Mouse (Mus musculus) urinary bladder, postnatal 4 days (tissue): ENCODE data around the gene Rtn4rl2.
"Not testable (repeated sequence)": the region's sequence is repeated elsewhere in the genome, so short reads cannot be mapped to it uniquely, and the experiment has no call there.

ENCODE experiments used
- DNase-seq, 2 experiments: peaks; one replicate each; pipeline ENCODE4 v3.0.0; 2021 to 2022; ENCODE audit warnings: low spot score in 2 of 2

Rtn4rl2 gene

DNA sequence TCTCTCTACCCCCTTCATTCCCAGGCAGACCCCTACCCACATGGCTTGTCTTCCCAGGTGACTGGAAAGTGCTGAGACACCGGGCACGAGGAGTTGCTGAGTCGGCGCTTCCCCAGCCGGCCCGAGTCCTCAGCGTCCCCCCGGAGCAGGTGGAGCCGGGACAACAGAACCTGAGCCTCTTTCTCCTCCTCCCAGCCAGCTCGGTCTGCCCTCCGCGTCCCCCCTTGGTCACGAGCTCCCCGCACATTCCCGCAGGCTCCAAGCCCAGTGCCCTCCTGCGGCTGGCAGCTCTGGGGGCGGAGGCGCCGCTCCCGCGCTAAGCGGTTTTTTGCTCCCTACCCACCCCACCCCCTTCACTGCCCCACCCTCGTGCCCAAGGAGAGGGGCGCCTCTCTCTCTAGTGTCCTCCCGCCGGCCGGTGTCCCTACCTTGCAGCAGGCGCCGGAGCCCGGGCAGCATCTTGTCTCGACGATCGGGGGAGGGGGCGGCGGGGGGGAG is at the start of gene Rtn4rl2:
Rtn4rl2 (minus strand) TSS at position 477 of the 498 bp plus-strand sequence.
- DNase-seq, result no peak

DNA sequence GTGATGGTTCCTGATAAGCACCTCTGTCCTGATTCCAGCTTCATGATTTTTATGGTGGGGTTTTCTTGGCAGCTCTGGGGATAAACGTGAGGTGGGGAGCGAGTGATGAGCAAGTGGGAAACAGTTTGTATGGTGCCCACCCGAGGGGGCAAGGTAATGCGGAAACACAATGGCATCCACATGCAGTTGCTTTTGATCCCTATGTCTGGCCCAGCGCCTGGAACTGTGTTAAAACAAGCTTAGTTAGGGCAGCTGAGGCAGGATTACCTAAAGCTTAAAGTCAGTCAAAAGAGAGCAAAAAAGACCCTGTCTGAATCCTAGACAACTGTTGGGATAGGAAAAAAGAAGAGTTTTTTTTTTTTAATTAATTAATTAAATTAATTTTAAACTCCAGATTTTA is 48.6 kb upstream of the Rtn4rl2 start:
- no peak for DNase-seq

DNA sequence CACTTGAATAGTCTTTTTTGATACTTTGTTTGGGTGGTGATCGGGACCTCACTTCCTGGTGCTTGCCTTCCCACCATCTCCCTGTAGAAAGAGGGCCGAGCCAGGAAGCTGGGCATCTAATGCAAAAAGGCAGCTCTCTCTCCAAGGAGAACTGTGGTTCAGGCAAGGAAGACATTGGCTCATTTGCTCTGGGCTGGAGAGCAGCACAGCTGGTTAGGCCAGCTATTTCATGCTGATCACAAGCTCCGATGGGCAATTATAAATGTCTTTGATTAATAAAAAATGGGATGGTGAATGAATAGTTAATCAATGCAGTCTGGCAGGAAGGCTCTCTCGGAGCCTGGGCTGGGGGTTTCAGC is 48.1 kb upstream of the Rtn4rl2 start:
- no peak for DNase-seq

DNA sequence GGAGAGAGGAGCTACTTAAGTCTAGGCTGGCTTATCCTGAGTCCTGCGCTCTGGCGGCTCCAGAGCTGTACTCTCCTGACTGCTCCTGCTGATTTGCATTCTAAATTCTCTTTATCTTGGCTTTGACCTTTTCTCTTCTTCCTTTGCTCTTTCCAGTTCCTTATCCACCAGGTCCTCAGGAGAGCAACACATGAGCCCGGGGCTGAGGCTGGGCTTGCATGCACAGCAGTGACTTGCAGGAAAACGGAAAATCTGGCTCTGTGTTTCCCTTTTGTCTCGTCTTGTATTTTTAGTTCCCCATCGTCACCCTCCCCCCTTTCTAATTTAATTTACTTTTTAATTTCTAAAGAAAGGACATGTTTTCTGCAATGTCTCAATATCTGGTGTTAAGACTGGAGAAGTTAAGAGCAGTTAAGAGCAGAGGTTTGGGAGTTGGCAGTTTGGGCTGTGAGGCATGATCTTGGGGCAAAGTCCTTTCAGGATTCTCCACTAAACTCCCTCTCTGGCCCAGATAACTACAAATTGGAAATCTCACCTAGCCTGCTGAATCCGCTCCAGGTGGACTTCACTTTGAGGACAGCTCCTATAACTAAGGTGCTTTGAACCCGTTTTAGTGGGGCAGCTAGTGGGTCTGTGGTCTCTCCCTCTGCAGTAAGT is 47.6 kb upstream of the Rtn4rl2 start:
- no peak for DNase-seq

DNA sequence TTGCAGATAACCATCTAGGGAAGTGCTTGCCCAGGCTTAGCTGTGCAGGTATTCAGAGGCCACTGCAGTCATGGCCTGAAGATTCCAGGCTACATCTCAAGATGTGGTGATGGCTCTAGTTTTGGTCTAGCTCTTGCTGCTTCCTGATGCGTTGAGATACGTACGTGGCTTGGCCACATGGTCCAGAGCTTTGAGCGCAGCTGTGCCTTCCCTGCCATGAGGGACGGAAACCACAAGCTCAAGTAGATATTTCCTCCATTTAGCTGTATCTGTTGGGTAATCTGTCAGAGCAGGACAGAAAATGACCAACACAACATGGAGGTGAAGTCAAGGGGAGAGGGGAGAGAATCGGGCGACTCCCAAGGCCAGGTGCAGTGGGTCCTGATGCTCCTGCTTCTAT is 43.7 kb upstream of the Rtn4rl2 start:
- DNase-seq, result no peak

DNA sequence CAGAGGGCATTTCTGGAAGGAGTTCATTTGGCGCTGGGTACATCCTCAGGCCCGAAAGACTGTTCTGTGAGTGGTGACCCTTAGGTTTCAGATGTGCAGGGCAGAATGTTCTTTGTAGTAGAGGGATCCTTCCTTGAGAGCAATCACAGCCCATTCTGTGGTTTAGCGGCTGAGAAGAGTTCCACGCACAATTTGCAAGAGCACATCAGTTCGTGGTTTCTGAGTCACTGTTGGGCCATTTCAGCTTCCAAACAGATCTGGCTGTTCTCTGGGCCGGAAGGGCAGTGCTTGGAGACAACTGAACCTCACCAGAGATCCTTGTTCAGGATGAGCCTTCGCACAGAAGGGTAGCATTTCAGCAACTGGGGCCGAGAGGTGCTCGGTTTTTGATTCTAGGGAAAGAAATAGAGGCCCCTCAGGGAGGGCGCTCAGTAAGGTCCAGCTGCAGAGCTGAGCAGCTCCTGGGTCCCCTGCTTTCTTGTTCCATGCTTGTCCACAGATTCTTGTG is 33.1 kb upstream of the Rtn4rl2 start:
- no peak for DNase-seq

DNA sequence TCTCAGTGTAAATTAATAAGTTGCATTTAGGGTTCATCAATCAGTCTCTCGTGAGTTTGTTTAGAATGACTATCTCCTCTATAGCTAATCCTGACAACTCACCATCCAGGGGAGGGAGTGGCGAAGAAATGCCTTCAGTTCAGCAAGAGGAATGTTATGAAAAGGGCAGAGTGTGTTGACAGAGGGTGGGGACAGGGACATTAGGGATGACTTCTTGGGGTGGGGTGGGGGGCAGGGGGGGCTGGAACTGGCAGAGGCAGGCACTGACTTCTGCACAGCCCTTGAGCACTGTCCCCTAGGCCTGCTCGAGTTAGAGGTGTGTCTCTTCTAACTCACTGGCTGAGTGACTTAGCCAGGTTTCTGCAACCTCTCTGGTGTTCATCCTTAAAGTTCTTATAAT is 31.7 kb upstream of the Rtn4rl2 start:
- no peak for DNase-seq

DNA sequence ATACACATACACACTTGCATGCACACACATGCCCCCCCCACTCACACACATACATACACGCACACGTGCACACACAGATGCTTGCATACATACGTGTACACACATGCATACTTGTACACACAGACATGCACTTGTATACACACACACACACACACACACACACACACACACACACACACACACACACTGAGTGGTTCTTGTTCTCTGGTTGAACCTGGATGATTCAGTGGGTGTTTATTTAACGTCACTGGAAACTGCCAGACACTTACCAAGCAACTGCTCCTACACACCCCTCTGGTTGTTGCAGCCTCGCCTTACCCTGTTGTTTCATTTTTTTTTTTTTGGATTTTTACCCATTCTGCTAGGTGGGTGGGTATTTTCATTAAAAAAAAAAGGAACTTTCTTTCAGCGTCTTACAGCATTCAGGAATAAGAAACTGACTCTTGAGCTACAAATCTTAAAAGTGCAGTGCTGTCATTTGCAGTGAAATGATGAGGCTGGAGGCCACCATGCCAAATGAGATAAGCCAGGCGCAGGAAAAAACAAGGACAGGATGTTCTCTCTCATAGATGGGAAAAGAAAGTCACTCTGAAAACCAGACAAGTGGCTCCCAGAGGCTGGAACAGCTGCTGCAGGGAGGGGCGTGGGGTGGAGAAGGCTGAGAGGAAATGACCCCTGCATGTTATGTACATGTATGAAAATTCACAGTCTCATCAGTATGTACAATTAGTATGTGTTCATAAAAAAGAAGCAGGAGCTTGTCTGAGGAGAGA is 30.2 kb upstream of the Rtn4rl2 start:
- DNase-seq, result peak in 1 of 2 experiments; percentile 22

DNA sequence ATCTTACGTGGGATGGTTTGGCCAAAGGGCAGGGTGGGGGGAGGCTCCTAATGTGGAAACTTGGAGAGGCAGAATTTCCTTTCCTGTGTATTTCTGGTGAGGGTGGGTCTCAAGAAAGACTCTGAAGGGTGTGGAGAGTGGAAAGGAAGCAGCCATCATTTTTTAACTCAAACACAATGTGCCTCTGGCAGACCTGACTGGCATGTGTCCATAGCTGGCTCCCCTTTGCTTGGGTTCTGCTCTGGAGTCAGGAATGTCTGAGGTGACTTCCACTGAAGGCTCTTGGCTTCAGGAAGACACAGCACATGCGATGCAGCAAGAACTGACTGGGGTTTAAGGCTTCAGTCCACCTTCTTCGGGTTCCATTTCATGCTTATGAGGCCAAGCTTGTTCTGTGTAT is 28.8 kb upstream of the Rtn4rl2 start:
- DNase-seq, result no peak

DNA sequence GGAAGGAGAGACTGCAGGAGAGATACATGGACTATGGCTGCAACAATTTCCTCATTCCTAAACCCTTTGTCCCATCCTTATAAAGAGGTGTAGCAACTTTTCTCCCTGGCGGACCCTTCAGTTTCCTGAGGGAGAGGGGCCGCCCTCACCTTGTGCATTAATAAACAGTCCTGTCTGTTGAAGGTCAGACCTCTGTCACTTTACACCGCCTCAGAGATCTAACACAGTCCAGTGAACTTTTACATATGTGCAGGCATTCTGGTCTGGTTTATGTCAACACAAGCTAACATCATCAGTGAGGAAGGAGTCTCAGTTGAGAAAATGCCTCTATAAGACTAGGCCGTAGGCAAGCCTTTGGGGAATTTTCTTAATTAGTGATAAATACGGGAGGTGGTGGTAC is 27.4 kb upstream of the Rtn4rl2 start:
- no peak for DNase-seq

DNA sequence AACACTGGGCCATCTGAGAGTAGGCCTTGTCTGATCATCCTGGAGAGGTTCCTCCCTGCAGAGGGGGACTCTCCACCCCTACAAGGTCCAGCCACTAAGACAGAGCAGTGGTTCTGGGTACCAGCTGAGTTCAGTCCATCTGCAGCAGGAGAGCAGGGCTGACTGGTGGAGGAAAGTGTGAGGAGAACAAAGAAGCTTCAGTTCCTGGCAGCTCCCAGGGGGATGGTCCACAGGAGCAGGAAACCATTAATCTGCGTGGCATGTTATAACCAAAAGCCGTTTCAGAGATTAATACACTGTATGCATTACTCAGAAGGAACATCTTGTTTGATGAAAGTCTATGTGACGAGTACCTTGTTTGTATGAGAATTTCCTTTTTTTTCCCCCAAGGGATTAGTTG is 26.2 kb upstream of the Rtn4rl2 start:
- DNase-seq, result no peak

DNA sequence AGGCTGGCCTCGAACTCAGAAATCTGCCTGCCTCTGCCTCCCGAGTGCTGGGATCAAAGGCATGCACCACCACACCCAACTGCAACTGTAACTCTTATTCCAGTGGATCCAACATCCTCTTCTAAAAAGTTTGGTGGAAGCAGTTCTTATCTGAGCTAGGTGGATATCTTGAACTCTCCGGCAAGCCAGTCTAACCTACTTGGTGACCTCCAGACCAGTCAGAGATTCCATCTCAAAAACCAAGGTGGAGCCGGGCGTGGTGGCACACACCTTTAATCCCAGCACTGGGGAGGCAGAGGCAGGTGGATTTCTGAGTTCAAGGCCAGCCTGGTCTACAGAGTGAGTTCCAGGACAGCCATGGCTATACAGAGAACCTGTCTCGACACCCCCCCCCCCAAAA is 10.2 kb upstream of the Rtn4rl2 start:
- DNase-seq, result not testable (repeated sequence)

DNA sequence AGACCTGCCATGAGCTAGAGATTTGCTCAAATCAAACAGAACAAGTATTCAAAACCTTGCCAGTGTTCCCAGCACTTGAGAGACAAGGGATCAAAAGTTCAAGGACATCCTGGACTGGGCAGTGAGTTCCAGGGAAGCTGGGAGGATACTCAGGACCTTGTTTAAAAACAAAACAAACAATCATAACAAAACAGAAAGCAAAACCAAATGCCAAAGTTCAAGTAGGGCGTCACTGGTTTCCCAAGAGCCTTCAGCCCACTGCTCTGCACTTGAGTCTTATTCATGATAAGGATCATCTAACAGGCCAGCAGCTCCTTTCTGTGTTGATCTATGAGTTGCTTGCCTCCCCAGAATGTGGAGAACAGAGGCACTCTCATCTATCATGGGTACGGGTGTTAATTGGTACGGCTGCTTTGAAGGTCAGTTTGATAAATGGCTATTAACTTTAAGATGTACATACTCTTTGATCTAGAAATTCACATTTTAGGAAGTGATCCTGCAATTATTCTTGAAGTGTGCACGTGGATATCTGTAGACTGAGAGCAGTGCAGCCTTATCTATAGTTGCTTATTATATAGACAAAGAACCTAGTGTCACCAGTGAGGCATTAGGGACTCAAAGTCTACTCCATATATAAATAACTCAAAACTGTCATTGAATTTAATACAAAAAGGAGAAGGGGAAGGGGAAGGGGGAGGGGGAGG is 9.1 kb upstream of the Rtn4rl2 start:
- no peak for DNase-seq

DNA sequence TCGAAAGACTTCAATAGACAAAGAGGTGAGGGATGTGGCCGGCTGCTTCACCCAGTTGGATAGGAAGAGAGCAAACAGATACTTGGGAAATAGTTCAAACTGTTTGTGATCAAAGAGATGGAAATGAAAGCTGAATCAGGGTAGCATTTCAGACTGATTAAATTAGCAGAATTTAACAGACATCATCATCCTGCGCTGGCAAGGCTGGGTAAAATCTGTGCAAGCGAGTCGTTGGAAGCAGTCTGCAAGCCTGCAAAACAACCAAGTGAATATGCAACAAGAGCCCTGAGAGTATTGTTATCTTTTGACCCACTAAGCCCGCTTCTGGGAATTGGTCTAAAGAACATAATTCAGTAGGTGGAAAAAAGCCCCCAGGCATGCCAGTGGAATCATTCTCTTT is 6.8 kb upstream of the Rtn4rl2 start:
- no peak for DNase-seq

DNA sequence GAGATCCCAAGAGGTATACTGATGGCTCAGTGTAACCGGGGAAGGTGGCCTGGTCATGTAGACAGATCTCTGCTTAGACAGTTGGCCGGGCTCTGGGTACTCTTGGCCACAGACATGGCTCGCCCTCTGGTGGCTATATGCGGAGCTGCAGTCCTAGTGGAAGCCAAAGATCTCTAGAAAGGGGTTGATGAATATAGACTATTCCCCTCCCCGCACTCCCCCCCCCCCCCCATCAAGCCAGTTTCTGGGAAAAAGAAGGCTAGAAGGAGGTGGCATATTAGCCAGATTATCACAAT is 3.5 kb upstream of the Rtn4rl2 start:
- peak; percentile 52 to 84 for DNase-seq

DNA sequence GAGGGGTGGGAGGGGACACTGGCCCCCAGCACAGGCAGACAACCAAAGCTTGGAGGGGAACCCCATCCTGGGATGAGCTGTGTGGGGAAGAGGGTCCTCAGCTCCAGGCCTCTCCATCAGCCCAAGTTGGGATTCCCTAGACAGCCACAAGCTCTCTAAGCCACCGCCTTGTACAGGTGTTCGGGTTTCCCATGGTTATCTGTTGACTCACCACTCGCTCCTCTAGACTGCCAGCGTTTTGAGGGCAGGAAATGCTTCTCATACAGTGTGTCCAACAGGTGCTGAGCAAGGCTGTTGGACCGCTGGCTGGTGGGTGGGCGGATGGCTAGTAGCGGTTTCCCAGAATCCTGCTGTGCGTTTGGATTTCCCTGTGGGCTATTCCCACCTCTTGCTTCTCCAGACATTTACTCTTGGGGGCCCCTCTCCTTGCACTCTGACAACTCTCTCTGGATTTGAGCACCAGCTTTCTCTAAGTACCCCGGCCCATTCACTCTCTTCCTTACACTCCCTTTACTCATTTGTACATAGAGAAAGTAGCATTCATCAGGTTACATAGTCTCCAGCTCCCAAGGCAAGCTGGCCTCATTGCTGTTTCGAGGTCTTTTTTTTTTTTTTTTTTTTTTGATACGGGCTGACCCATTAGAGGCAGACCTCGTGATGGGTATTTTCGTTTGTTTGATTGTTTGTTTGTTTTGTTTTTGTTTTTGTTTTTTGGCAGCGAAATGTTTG is 3.0 kb upstream of the Rtn4rl2 start:
- no peak for DNase-seq

DNA sequence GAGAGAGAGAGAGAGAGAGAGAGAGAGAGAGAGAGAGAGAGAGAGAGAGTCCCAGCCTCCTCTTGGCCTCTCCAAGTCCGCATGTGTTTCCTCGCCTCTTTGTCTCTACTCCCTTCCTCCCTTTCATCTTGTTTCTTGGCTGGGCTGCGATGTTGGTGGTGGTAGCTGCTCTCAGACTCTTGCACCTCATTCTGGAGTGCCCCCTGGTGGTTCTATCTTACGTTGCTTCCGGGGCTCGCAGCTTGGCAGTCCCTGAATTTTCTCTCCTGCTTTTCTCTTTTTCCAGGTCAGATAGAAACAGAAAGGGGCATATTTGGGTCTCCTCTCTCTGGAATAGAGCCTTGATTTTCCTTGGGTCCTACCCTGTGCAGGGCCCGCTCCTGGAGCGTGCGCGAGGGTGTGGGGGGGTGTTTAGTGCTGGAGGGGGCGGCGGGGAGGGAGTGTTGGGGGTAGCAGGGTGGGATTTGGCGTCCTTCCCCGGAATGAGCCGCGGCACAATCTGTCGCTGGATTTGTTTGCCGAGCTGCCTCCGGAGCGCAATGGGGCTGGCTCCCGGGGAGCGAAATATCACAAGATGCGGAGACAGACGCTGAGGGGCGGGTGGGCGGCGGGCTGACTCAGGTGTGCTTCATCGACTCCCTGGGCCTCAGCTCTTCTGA is 2.3 kb upstream of the Rtn4rl2 start:
- peak in 1 of 2 experiments; percentile 43 for DNase-seq

DNA sequence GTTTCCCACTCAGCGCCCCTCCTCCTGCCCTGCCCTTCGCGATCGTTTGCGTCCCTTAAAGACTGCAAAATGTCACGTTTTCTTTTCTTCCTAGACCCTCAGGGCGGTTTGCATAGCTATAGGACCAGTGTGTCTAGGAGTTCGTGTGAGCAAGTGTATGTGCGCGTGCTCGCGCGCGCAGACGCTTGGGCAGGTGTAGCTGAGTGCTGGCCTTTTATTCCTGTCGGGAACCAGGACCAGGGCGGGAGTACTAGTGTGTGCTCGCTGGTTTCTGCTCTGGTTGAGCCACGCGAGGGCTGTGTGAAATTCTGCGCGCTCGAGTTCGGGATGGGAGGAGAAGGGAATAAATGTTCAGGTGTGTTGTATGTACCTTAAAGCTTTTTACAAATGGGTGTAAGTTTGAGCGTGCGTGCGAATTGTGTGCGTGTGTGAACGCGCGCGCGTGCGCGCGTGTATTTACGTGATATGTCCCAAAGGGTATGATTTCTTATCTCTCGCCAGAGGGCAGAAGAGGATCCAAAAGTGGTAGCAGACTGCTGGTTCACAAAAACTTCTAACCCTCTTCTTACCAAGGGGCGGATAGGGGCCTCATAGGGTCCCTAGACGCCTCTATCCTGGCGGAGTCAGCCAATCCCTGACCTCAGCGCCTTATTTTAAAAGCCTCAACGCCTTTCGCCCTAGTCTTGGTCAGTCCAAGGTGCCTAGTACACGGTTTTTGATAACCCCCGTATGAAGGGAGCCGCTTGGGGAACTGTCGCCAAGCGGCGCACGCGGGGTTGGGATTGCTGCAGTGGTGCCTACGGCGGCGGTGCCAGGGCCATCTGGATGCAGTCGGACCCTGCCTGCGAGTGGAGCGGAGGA is 1.1 kb upstream of the Rtn4rl2 start:
- no peak for DNase-seq

DNA sequence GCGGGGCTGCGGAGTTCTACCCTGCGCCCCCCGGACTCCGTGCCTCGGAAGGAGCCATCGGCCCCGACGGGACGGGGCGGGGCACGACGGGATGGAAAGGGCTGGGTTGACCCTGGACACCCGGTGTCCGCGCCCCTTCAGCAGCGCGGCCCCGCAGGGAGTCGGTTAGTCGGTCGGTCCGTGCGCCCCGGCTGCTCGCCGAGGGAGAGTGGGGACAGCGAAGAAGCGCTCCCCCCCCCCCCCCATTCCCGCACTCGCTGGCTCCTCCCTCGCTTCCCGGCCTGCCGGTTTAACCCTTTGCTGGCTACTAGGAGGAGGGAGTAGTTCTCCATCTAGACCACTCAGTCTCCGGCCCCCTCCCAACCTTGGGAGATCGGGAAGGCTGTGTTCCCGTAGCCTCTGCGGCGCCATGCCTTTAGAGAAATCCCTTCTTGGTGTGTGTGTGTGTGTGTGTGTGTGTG is 341 bp upstream of the Rtn4rl2 start:
- no peak for DNase-seq
